Mouse (Mus musculus) adrenal gland, adult 18-20 months (tissue): Measurements from ENCODE around the gene Incenp. TPM values are rescaled to one million over a fixed set of nuclear protein-coding genes. Genes with fewer than 3 reads are reported as not detected.
"Not testable (repeated sequence)": the region's sequence is repeated elsewhere in the genome, so short reads cannot be mapped to it uniquely, and the experiment has no call there.

Experiments
- DNase-seq, 2 experiments: peaks; one replicate each; pipeline ENCODE4 v3.0.0; 2021 to 2022; ENCODE audit warnings: low spot score in 2 of 2
- long read RNA-seq, 2 experiments: library from polyadenylated mRNA; stranded (forward); transcript quantifications; one replicate each; pipeline ENCODE4 v2.0.0; 2021
- total RNA-seq, 2 experiments: library from RNA; stranded (reverse); gene quantifications; 1 replicate in 1 of 2; 2 replicates in 1 of 2; pipeline ENCODE4 v1.2.3; 2021

Gene Incenp
- 1 to 10 TPM; 6.0 to 7.8 TPM for total RNA-seq
- long read RNA-seq, experiment 1, partial matches to known transcripts: 0 of 2 reads
- long read RNA-seq, experiment 1, other reads (novel, unspliced or antisense): 2 of 2 reads
- long read RNA-seq, experiment 2, transcript Incenp-201 (18 exons, 3,236 nt): major isoform, 9 of 20 reads
- long read RNA-seq, experiment 2, partial matches to known transcripts: 0 of 20 reads
- long read RNA-seq, experiment 2, other reads (novel, unspliced or antisense): 11 of 20 reads

- peak; percentile 80 to 82 for DNase-seq
Measured at GRCm38 (mm10) chr19:9899072-9899779, at the start of gene Incenp. Incenp (minus strand) TSS chr19:9899551.

- DNase-seq: no peak
Measured at GRCm38 (mm10) chr19:9946986-9947385, 47.6 kb upstream of the Incenp start.

- DNase-seq: no peak
Measured at GRCm38 (mm10) chr19:9945800-9946564, 46.6 kb upstream of the Incenp start.

- DNase-seq: no peak
Measured at GRCm38 (mm10) chr19:9942539-9943533, 43.5 kb upstream of the Incenp start.

- DNase-seq: no peak
Measured at GRCm38 (mm10) chr19:9941809-9942208, 42.5 kb upstream of the Incenp start.

- no peak for DNase-seq
Measured at GRCm38 (mm10) chr19:9940903-9941302, 41.6 kb upstream of the Incenp start.

GRCm38 (mm10) chr19:9939841-9940240 lies 40.5 kb upstream of the Incenp start:
- DNase-seq: no peak

- DNase-seq: peak; percentile 43 to 49
Measured at GRCm38 (mm10) chr19:9938824-9939303, 39.5 kb upstream of the Incenp start.

GRCm38 (mm10) chr19:9938156-9938823 lies 38.9 kb upstream of the Incenp start:
- DNase-seq: no peak

- DNase-seq: no peak
Measured at GRCm38 (mm10) chr19:9937428-9937827, 38.1 kb upstream of the Incenp start.

GRCm38 (mm10) chr19:9936579-9936978 lies 37.2 kb upstream of the Incenp start:
- DNase-seq: no peak

- DNase-seq: no peak
Measured at GRCm38 (mm10) chr19:9933908-9934307, 34.6 kb upstream of the Incenp start.

- not testable (repeated sequence) for DNase-seq
Measured at GRCm38 (mm10) chr19:9931167-9931607, 31.8 kb upstream of the Incenp start.

- peak in 1 of 2 experiments; percentile 12 for DNase-seq
Measured at GRCm38 (mm10) chr19:9928089-9928488, 28.7 kb upstream of the Incenp start.

GRCm38 (mm10) chr19:9924769-9925272 lies 25.5 kb upstream of the Incenp start:
- peak in 1 of 2 experiments; percentile 12 for DNase-seq

- peak in 1 of 2 experiments; percentile 10 for DNase-seq
Measured at GRCm38 (mm10) chr19:9924034-9924768, 24.9 kb upstream of the Incenp start.

GRCm38 (mm10) chr19:9923048-9923447 lies 23.7 kb upstream of the Incenp start:
- DNase-seq: peak in 1 of 2 experiments; percentile 3

- no peak for DNase-seq
Measured at GRCm38 (mm10) chr19:9922228-9922627, 22.9 kb upstream of the Incenp start.
